Mouse (Mus musculus) lung, postnatal 36 days (tissue): Measurements from ENCODE around the gene Wbp11.

Source experiments
- DNase-seq: peaks from one replicate; pipeline ENCODE4 v3.0.0; 2022; ENCODE audit warnings: mixed read lengths

Gene Wbp11

DNA sequence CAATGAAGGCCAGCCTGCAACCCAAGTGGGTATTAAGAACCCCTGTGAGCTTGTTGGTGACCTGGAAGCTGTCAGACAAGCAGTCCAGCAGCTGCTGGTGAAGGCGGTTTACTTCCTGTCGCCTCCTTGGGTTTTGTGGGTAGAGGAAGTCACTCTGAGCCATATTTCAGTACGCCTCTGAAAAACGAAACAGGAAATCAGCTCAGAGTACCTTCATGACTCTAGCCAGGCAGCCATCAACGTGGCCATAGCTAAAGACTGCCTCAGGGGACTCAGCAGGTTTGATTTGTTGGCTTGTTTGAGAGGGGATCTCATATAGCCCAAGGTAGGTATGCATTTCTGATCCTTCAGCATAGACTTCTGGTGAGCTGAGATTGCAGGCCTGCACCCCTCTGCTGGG, 3.7 kb upstream of the Wbp11 start:
- peak; percentile 22 for DNase-seq

DNA sequence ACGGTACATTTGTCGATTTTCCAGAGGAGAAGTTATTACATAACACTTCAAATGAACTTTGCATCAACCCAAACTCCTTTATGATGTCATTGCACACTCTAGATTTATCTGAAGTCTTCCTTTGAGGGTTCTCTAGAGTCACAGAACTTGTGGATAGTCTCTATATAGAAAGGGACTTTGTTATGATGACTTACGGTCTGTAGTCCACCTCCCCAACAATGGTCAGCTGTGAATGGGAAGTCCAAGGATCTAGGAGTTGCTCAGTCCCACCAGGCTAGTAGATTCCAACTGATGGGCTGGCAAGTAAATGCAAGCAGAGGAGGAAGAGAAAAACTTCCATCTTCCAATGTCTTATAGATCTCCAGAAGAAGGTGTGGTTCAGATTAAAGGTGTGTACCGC, 648 bp upstream of the Wbp11 start:
- no peak for DNase-seq

DNA sequence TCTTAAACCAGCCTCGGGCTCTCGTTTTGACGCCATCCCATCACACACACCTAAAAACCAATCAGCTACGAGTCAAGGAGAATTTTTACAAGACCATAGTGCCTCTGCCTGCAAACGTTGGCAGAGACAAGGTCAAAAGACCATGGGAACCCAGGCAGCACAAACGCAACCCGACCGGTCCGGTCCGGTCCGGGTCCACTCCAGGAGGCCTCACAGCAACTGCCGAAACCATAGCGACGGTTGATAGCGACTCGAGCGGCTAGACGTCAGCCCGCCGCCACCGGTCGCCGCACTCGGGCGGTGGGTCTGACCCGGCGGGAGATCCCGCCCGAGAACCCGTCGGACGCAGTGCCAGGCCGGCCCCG, 535 bp downstream of the Wbp11 start, which contains the start of gene BC049715:
TSS of gene BC049715 (plus strand) at position 111 of the 365 bp plus-strand sequence.
- peak; percentile 31 for DNase-seq

DNA sequence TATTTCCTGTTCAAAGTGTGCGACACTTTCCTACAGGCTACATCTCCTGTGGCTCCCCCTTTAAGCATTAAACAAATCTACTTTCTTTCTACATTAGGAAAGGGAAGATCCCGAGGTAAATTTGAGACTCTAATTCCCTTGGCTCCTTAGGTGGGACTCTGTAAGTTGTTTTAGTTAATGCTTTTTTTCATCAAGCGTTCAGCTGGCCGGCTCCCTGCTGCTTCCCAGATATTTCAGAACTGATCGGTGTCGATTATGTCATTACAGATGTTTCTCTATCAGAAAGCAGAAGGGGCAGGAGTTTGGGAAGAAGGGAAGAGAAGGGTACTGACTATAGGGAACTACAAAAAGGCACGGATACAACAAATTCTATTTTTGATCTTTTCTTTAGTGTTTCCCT, 917 bp downstream of the Wbp11 start:
- no peak for DNase-seq

DNA sequence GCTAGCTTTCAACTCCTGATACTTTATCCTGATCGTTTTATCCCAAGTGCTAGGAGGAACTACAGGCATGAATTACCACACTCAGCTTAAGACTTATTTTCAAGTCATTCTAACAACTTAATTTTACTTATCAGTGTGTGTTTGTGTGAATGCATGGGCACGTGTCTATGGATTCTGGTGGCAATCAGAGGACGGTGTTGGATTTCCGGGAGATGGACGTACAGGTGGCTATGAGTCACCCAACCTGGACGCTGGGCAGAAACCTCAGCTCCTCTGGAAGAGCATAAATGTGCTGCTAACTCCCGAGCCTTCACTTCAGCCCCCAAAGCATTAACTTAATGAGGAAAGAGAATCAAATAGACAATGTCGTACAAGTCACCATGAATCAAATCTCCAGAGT, 3.0 kb downstream of the Wbp11 start:
- DNase-seq, result no peak

DNA sequence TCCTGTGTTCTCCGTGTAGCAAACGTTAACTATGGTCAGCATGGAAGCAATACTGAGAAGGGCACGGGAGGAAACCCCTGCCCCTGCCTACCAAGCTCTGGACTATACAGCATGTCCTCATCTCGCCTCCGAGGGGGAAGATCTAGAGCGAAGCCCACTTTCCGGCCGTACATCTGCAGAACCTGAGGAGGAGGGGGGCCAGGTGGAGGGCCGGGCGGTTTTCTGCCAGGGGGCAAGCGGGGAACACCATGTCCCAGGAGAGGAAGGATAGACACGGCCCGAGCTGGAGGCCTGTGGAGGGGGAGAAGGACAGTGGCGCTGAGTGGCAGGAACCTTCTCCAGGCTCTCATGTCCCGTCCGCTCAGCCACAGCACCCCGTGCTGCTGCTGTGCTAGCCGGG, 6.9 kb downstream of the Wbp11 start:
- DNase-seq, result no peak

DNA sequence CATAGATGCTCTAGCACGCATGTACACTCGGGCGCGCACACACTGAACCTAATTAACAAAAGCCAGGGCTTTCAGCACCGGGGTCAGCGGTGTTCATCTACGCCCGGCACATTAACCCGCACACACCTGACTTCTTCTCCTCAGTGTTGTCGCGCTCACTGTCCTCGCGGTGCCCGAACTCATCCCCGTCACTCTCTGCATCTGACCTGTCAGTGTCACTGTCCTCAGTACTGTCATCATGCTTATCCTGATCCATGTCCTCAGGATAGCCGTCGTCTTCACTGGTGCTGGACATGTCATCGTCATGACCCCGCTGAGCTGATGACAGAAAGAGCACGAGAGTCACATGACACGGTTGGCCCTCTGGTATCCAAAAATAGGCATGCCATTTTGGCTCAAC, 7.7 kb downstream of the Wbp11 start:
- no peak for DNase-seq

DNA sequence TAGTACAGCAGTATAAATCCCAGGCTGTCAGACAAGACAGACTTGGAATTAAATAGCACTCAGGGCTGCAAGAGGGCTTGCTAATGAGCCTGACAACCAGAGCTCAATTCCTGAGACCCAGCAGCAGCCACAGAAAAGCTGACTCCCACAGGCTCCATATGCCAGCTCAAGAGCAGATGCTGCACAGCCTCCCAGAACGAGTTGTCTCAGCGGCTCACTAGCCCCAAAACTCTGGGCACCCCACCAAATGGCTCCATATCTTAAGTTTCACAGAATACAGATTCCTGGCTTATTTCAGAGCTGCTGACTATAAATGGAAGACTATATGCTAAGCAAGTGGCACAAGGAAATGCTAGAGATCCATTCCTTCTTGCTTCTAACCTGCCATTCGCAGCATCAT, 10.5 kb downstream of the Wbp11 start:
- no peak for DNase-seq

DNA sequence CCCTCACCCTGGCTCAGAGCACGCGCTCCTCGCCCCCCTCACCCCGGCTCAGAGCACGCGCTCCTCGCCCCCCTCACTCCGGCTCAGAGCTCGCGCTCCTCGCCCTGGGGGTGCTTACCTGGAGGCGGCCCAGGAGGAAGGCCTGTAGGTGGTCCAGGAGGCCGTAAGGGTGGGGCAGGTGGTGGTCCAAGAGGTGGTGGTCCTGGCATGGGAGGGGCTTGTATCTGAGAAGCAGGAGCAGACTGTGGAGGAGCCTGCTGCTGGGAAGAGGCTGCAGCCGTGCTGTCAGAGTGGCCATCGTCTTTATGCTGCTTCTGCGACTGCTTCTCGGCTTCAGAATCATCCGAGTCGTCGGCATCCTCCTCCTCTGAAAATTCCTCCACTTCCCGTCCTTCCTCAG, 11.2 kb downstream of the Wbp11 start:
- no peak for DNase-seq

DNA sequence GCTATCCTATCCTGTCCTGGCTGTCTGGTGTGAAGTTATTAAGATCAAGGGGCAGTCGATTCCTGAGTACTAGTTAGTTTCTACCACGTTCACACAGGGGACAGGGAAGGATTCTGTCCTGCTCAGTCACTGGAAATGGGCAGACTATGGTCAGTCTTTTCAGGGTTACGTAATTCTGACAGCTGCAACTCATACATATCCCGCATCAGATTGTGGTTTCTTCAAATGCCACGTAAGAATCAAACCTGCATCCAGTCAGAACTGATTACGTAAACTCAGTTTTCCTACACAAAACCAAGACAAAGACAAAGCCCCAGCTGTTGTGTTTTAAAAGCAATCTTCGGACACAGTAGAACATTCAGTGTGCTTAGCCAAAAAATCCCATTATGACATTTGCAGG, 12.7 kb downstream of the Wbp11 start:
- DNase-seq, result no peak

DNA sequence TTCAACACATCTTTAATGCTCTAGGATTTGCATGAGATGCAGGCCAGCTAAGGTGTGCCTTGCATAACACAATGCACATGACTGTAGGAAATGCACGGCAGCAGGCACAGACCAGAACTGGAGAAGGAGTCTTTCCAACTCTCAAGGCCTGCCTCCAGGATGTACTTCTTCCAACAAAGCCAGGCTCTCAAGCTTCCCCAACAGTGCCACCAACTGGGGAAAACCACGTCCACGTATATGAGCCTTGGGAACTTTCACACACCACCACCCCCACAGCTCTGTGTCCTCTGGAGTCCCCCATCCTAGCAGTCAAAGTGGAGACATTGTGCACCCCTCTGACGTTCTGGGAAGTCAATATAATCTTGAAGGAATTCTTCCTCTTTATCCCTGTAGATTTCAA, 14.9 kb downstream of the Wbp11 start:
- DNase-seq, result peak; percentile 58

DNA sequence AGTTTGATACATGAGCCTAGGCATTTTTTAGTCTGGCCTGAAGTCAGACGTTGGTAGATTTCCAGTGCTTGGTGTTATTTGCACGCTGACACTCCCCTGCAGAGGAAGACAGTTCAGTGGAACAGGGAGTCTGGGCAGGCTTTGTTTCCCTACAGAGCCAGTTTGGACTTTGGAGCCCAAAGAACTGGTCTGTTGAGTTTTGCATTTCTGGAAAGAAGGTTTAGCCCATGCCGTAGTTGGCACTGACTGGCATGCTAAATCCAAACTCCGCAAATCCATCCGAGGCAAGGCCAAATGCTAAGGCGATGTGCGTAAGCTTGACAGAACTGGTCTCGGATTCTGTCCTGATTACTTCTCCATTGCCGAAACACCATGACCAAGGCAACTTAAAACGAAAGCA, 16.8 kb downstream of the Wbp11 start:
- no peak for DNase-seq

DNA sequence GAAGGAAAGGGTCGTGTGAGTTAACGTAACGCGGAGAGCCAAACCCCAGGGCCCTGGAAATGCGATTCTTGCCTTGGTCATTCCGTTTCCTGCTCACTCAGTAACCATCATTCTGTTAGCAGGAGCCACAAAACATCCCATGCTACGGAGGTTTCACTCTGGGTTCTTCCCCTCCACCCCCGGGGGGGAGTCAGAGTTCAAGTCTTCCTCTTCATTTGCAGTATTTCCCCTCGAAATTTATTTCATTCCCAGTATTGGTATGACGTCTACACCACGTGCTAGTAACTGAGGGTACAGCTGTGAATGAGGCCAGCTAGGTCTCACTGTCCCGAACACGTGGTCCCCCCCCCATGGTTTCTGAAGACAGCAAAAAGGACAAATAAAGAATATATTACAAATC, 18.4 kb downstream of the Wbp11 start:
- DNase-seq, result no peak

DNA sequence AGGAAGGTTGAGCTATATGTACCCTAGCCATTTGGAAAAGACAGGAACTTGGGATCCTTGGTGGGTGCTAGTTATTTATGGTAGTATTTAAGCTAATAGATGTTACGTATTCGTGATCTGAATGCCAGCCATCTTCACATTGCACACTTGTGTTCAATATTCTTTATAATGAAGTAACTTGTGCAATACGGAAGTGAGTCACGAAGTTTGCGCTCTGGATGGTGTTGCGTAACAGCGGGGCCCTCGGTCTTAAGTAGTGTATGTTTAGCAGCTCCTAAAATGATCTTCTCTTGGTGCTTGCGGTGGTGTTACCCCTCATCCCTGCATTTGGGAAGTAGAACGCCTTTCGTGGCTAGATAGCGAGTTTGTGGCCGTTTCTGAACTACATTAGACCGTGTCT, 19.0 kb downstream of the Wbp11 start:
- peak; percentile 93 for DNase-seq

DNA sequence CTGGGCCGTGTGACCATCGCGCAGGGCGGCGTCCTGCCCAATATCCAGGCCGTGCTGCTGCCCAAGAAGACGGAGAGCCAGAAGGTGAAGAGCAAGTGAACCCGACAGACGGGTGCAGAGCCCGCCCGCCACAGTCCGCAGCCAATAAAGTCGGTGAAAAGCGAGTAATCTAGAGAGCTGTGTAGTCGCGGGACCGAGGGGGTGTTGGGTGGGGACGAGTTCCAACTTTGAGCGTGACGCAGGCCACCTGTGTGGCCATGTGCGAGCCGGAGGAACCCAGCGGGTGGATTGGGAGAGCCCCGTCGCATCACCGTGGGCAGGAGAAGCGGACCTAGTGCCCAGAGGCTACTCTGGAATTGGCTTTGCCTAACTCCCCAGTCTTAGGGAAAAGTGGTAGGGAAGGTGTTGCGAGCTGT, 19.4 kb downstream of the Wbp11 start:
- peak; percentile 40 for DNase-seq

DNA sequence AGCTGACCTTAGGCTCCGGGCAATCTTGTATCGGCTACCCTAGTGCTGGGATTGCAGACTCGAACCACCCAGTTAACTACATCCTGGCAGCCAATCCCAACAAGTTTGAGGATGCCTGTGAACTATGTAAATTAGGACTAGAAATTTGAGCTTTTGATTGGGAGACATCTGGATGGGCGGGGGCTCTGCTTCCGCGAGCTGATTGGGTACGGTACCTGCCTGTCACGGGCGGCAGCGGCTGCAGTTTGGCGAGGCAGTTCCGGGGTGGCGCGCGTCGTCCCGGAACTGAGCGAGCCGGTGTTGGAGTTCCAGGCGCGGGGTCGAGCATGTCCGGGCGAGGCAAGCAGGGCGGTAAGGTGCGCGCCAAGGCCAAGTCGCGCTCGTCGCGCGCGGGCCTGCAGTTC, 20.0 kb downstream of the Wbp11 start, which contains the start of gene H2afj:
TSS of gene H2afj (plus strand) at position 231 of the 404 bp plus-strand sequence.
- DNase-seq, result peak; percentile 99

DNA sequence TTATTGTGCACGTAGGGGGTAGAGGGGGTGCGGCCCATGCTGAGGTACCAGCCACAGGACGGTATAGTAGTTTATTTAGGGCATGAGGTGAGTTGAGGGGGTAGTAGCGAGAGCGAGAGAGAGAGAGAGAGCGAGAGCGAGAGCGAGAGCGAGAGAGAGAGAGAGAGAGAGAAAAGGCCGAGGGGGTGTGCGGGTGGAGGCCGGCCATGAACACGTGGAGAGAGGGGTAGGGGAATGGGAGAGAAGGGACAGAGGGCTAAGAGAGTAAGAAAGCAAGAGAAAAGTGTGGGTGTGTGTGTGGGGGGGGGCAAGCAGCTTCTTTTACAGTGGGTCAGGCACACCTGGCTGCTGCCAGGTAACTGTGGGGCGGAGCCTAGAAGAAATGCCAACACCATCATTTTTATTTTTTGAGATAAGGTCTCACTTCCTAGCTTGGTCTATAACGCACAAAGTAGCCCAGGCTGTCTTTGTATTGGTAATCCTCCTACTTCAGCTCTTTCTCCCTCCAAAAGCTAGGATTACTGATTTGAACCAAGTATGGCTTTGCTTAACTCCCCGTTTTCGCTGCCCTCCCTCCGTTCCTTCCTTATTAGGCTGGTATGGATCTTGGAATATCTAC, 20.5 kb downstream of the Wbp11 start:
- DNase-seq, result no peak

DNA sequence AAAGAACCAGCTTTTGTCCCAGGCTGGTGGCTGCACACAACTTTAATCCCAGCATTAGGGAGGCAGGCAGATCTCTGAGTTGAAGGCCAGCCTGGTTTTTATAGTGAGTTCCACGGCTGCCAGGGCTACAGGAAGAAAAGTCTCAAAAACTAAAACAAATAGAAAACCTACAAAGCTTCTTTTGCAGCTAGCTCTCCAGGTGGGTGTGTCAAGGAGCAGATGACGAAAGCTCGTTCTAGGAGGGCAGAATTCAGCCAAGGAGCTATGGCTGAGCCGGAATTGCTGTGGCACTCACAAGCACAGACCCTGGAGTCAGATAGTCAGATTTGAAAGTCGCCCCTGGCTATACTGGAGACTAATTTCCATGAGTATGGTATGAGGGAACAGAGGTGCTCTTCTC, 21.2 kb downstream of the Wbp11 start:
- DNase-seq, result peak; percentile 78

DNA sequence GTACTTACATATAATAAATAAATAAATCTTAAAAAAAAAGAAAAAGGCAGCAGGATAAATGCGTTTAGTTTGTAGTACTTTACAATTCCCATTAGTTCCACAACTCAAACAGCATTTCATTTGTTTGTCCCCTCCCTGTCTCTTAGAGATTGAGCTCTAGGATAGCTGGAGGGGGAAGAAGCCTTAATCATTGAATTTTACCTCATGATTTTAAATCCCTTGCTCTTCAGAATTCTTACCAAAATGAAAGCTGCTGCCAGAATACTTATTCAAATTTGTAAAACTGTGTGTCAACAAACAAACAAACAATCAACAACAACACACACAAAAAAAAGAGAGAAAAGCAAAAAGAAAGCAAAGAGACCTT, 22.6 kb downstream of the Wbp11 start:
- no peak for DNase-seq

DNA sequence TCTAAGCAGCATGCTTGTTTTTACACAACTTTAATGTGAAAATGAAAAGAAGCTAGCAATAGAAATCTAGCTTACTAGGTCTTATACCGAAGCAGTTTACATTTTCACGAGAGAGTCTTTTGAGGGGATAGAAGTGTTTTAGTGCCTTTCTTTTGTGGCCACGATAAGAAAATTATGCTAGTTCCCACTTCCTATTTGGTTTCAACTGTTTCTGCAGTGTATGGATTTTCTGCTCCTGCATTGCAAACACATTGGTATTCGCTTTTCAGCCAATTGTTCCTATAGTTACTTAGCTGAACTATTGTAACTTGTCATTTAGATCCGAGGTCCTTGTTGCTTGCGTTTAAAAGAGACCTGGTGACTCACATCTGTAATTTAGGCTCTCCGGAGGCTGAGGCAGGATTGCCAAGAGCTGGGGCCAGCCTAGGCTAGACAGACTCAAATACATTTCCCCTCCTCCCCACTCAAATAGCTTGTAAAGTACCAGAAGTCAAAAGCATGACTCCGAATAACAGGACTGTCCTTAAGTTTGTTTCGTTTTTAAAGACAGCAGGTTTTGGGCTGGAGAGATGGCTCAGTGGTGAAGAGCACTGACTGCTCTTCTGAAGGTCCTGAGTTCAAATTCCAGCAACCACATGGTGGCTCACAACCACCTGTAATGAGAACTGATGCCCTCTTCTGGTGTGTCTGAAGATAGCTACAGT, 23.2 kb downstream of the Wbp11 start:
- DNase-seq, result no peak

DNA sequence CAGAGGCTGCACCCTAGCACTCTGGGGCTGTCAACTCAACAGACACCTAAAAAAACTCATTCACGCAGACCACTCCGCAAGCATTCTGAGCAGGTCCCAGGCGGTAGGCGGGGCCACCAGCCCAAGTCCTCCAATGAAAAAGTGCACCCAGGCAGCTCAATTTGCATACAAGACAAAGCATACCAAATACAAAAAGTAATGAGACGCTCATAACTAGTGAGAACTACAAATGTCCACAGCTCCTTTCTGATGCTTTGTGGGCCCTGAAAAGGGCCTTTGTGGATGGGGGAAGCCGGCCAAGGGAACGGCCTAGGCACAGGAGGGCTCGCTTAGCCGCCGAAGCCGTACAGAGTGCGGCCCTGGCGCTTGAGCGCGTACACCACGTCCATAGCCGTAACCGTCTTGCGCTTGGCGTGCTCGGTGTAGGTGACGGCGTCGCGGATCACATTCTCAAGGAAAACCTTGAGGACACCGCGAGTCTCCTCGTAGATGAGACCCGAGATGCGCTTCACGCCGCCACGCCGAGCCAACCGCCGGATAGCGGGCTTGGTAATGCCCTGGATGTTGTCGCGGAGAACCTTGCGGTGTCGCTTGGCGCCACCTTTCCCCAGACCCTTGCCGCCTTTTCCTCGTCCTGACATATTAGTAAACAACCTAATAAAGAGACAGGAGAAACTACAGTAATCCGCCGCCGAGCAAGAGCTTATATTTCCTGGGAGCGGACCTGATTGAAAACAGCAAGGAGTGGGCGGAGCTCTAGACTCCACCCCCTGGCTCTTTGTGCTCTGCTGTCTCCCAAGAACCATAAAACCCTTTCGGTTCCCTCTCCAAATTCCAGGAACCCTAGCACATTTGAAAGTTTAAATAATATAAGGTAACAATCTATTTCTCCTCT, 24.0 kb downstream of the Wbp11 start, which contains the start of gene Hist4h4:
TSS of gene Hist4h4 (minus strand) at position 677 of the 895 bp plus-strand sequence.
- DNase-seq, result peak; percentile 98

DNA sequence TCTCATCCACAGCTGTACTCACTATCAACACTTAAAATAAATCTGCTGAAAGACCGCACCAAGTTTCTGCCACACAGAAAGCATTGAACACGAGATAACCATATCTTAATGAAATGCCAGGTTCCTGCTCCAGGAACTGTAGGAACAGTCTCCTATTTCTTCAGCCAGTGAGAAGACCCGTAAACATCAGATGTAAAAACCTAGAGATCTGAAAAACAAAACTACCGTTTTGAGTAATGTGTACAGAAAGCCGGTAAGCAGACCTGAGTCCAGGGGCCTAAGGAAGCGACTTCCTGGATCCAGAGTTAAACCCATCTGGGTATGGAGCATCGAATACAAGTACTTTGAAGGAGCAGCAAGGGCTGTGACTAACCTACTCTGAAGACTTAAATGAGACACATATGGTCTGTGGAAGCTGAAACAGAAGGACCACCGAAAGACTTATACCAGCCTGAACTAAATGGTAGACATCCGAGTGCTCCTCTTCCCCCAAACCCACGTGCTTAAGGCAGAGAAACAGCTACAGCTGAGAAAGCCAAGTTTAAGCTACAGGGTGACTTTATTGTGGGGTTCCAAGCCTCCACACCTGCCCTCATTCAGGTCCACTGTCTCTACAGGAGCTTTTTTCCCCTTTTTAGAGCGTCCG, 24.8 kb downstream of the Wbp11 start:
- DNase-seq, result no peak

DNA sequence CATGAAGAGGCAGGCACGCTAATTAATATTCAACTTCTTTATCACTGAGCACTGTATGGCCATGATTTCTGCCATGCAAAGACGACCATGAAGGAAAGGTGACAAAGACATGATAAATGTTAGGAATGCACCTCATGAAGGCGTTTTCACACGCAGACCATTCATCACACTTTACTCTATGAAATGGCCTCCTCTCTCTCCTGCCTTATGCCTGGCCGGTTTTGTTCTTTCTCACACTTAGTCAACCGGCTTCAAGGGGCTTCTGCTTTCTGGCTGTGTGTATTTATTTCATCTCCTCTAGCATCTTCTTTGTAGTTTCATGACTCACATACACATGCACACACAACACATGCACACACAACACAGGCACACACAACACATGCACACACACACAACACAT, 26.8 kb downstream of the Wbp11 start:
- DNase-seq, result no peak
